Mouse (Mus musculus) myocyte (in vitro differentiated cells): ENCODE data around the gene Txndc15.

Experiments
- E2F4 ChIP-seq: IDR thresholded peaks from one replicate; pipeline ENCODE4 v1.6.1; 2011; ENCODE audit warnings: mild to moderate bottlenecking, control low read depth, moderate library complexity; ENCODE audit not compliant: insufficient read depth
- MAX ChIP-seq: IDR thresholded peaks from one replicate; pipeline ENCODE4 v1.6.1; 2011; ENCODE audit warnings: low read depth, mild to moderate bottlenecking, control low read depth
- MYOD1 ChIP-seq, 3 experiments: IDR thresholded peaks; one replicate each; pipeline ENCODE4 v1.6.1; 2011; ENCODE audit warnings: control low read depth in 2 of 3, low read depth in 2 of 3, mild to moderate bottlenecking in 2 of 3, moderate library complexity in 1 of 3; ENCODE audit not compliant: insufficient read length in 2 of 3, control insufficient read depth in 1 of 3
- MYOG ChIP-seq, 3 experiments: IDR thresholded peaks; one replicate each; pipeline ENCODE4 v1.6.1; 2011; ENCODE audit warnings: control low read depth in 2 of 3, low read depth in 2 of 3, mild to moderate bottlenecking in 2 of 3; ENCODE audit not compliant: insufficient read length in 2 of 3, control insufficient read depth in 1 of 3, insufficient read depth in 1 of 3
- POLR2A ChIP-seq: IDR thresholded peaks from one replicate; pipeline ENCODE4 v1.6.1; 2011; ENCODE audit warnings: low read depth, mild to moderate bottlenecking, control low read depth, moderate library complexity; ENCODE audit not compliant: insufficient read length
- POLR2AphosphoS2 ChIP-seq: IDR thresholded peaks from one replicate; pipeline ENCODE4 v1.6.1; 2011; ENCODE audit warnings: low read depth, control low read depth; ENCODE audit not compliant: insufficient read length
- REST ChIP-seq: IDR thresholded peaks from one replicate; pipeline ENCODE4 v1.6.1; 2011; ENCODE audit warnings: mild to moderate bottlenecking, control low read depth, moderate library complexity; ENCODE audit not compliant: insufficient read depth, insufficient read length
- TCF3 ChIP-seq: IDR thresholded peaks from one replicate; pipeline ENCODE4 v1.6.1; 2011; ENCODE audit warnings: low read depth, control low read depth; ENCODE audit not compliant: insufficient read length
- USF1 ChIP-seq: IDR thresholded peaks from one replicate; pipeline ENCODE4 v1.6.1; 2011; ENCODE audit warnings: low read depth, mild to moderate bottlenecking, control low read depth, moderate library complexity

DNA sequence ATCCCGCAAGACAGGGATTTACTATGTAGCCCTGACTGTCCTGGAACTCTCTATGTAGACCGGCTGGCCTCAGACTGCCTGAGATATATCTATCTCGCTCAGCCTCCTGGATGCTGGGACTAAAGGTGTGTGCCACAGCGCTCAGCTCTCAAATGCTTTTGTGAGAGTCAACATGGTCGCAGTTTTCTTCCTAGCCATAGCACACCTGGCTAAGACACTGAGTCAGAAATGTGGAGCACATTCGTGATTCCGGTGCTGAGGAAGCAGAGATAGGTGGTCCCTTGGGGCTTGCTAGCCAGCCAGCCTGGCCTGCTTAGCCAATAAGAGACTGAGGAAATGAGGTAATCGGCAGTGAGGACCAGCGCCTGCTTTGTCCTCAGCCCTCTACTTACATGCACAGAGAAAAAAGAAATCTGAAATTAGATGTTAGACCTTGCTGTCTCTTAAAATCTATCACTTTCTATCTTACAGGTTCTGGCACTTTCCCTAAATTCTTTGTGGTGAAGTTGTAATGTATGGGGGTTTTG is 28.3 kb upstream of the Txndc15 start:
- TF ChIP-seq MYOD1 (IDR thresholded peaks at IDR 0.05; ENCODE audit: control insufficient read depth in 1 of 3, insufficient read length in 2 of 3, low read depth in 2 of 3): no peak
- no peak for TF ChIP-seq POLR2A
- no peak for TF ChIP-seq MAX
- TF ChIP-seq POLR2AphosphoS2: no peak
- TF ChIP-seq USF1: no peak
- no peak for TF ChIP-seq E2F4
- TF ChIP-seq TCF3: no peak
- no peak for TF ChIP-seq REST
- TF ChIP-seq MYOG (IDR thresholded peaks at IDR 0.05; ENCODE audit: control insufficient read depth in 1 of 3, insufficient read depth in 1 of 3, insufficient read length in 2 of 3, low read depth in 2 of 3): no peak
